Mouse (Mus musculus): ENCODE data around the gene Dsp. TPM values are rescaled to one million over a fixed set of nuclear protein-coding genes. Genes with fewer than 3 reads are reported as not detected.

The Dsp gene
- polyA plus RNA-seq (2012; rRNA removed) = 0.34 and 0.36 TPM in 2 replicates

- DNase-seq (ENCODE audit: extremely low spot score in 1 of 2, low spot score in 1 of 2) = peak in 1 of 2 experiments; percentile 8
Measured at GRCm38 (mm10) chr13:38151069-38151588, at the start of gene Dsp. TSS of gene Dsp (plus strand) at chr13:38151294.

GRCm38 (mm10) chr13:38103406-38103805, 47.7 kb upstream of the Dsp start:
- DNase-seq (ENCODE audit: extremely low spot score in 1 of 2, low spot score in 1 of 2) = no peak

- DNase-seq (ENCODE audit: extremely low spot score in 1 of 2, low spot score in 1 of 2) = no peak
Measured at GRCm38 (mm10) chr13:38104501-38104900, 46.6 kb upstream of the Dsp start.

- DNase-seq (ENCODE audit: extremely low spot score in 1 of 2, low spot score in 1 of 2) = no peak
Measured at GRCm38 (mm10) chr13:38109081-38109480, 42.0 kb upstream of the Dsp start.

GRCm38 (mm10) chr13:38122321-38122720, 28.8 kb upstream of the Dsp start:
- DNase-seq (ENCODE audit: extremely low spot score in 1 of 2, low spot score in 1 of 2) = no peak

- no peak for DNase-seq (ENCODE audit: extremely low spot score in 1 of 2, low spot score in 1 of 2)
Measured at GRCm38 (mm10) chr13:38123666-38124065, 27.4 kb upstream of the Dsp start.

- no peak for DNase-seq (ENCODE audit: extremely low spot score in 1 of 2, low spot score in 1 of 2)
Measured at GRCm38 (mm10) chr13:38127683-38128082, 23.4 kb upstream of the Dsp start.

GRCm38 (mm10) chr13:38128246-38128645, 22.8 kb upstream of the Dsp start:
- DNase-seq (ENCODE audit: extremely low spot score in 1 of 2, low spot score in 1 of 2) = no peak

GRCm38 (mm10) chr13:38129492-38129891, 21.6 kb upstream of the Dsp start:
- no peak for DNase-seq (ENCODE audit: extremely low spot score in 1 of 2, low spot score in 1 of 2)

- no peak for DNase-seq (ENCODE audit: extremely low spot score in 1 of 2, low spot score in 1 of 2)
Measured at GRCm38 (mm10) chr13:38130116-38130515, 21.0 kb upstream of the Dsp start.

GRCm38 (mm10) chr13:38133016-38133528, 18.0 kb upstream of the Dsp start:
- no peak for DNase-seq (ENCODE audit: extremely low spot score in 1 of 2, low spot score in 1 of 2)

- no peak for DNase-seq (ENCODE audit: extremely low spot score in 1 of 2, low spot score in 1 of 2)
Measured at GRCm38 (mm10) chr13:38140521-38140920, 10.6 kb upstream of the Dsp start.

GRCm38 (mm10) chr13:38144962-38145713, 6.0 kb upstream of the Dsp start:
- no peak for DNase-seq (ENCODE audit: extremely low spot score in 1 of 2, low spot score in 1 of 2)

GRCm38 (mm10) chr13:38148348-38148747, 2.7 kb upstream of the Dsp start:
- no peak for DNase-seq (ENCODE audit: extremely low spot score in 1 of 2, low spot score in 1 of 2)

GRCm38 (mm10) chr13:38151671-38152428, 756 bp downstream of the Dsp start:
- DNase-seq (ENCODE audit: extremely low spot score in 1 of 2, low spot score in 1 of 2) = no peak

- DNase-seq (ENCODE audit: extremely low spot score in 1 of 2, low spot score in 1 of 2) = no peak
Measured at GRCm38 (mm10) chr13:38152429-38153035, 1.4 kb downstream of the Dsp start.

GRCm38 (mm10) chr13:38155523-38155922, 4.4 kb downstream of the Dsp start:
- no peak for DNase-seq (ENCODE audit: extremely low spot score in 1 of 2, low spot score in 1 of 2)

GRCm38 (mm10) chr13:38157635-38158034, 6.5 kb downstream of the Dsp start:
- DNase-seq (ENCODE audit: extremely low spot score in 1 of 2, low spot score in 1 of 2) = no peak

- DNase-seq (ENCODE audit: extremely low spot score in 1 of 2, low spot score in 1 of 2) = no peak
Measured at GRCm38 (mm10) chr13:38162002-38162401, 10.9 kb downstream of the Dsp start.

GRCm38 (mm10) chr13:38162668-38163067, 11.6 kb downstream of the Dsp start:
- DNase-seq (ENCODE audit: extremely low spot score in 1 of 2, low spot score in 1 of 2) = no peak

- no peak for DNase-seq (ENCODE audit: extremely low spot score in 1 of 2, low spot score in 1 of 2)
Measured at GRCm38 (mm10) chr13:38164932-38165331, 13.8 kb downstream of the Dsp start.
